Mouse (Mus musculus) forebrain, embryonic 11.5 days (tissue): ENCODE measurements around the gene Ip6k1. TPM values are rescaled to one million over a fixed set of nuclear protein-coding genes. Genes with fewer than 3 reads are reported as not detected.

Source experiments
- ATAC-seq: fragments of 200-750 bp; cut with Nextera tagmentation; replicated peaks from 2 replicates; pipeline ENCODE4 v1.8.0; 2017; ENCODE audit warnings: moderate TSS enrichment; ENCODE audit not compliant: low FRiP score
- DNase-seq: peaks from one replicate; pipeline ENCODE4 v3.0.0-alpha.2; 2017; ENCODE audit warnings: low spot score
- H3K27ac ChIP-seq: fragments of 300-500 bp; sonication (generic); 2 replicates; pipeline ENCODE4 v1.5.1; 2014; ENCODE audit warnings: low read depth, low read length
- H3K27me3 ChIP-seq: fragments of 300-500 bp; sonication (generic); 2 replicates; pipeline ENCODE4 v1.6.1; 2014; ENCODE audit warnings: mild to moderate bottlenecking, low read length, mixed read lengths; ENCODE audit not compliant: control insufficient read depth, insufficient read depth
- H3K36me3 ChIP-seq: fragments of 300-500 bp; sonication (generic); 2 replicates; pipeline ENCODE4 v1.6.1; 2014; ENCODE audit warnings: mild to moderate bottlenecking, low read length, moderate library complexity, mixed read lengths; ENCODE audit not compliant: control insufficient read depth, insufficient read depth
- H3K4me1 ChIP-seq: fragments of 300-500 bp; sonication (generic); replicated peaks from 2 replicates; pipeline ENCODE4 v1.6.1; 2014; ENCODE audit warnings: low read length, mixed read lengths; ENCODE audit not compliant: control insufficient read depth, insufficient read depth
- H3K4me2 ChIP-seq: fragments of 300-500 bp; sonication (generic); 2 replicates; pipeline ENCODE4 v1.6.1; 2014; ENCODE audit warnings: low read depth, mild to moderate bottlenecking, low read length, moderate library complexity, mixed read lengths; ENCODE audit not compliant: severe bottlenecking
- H3K4me3 ChIP-seq: fragments of 300-500 bp; sonication (generic); 2 replicates; pipeline ENCODE4 v1.5.1; 2014; ENCODE audit warnings: low read depth, low read length
- H3K9ac ChIP-seq: fragments of 300-500 bp; sonication (generic); 2 replicates; pipeline ENCODE4 v1.6.1; 2014; ENCODE audit warnings: low read length
- H3K9me3 ChIP-seq: fragments of 300-500 bp; sonication (generic); 2 replicates; pipeline ENCODE4 v1.6.1; 2016; ENCODE audit warnings: low read length, mixed read lengths; ENCODE audit not compliant: control insufficient read depth
- WGBS: fragments of 180-500 bp; shearing (Covaris S2); extraction: QIAGEN DNeasy Blood & Tissue Kit; methylation state at CpG from one replicate; pipeline ENCODE4 v1.1.7; 2014; 5-methylcytosine and 5-hydroxymethylcytosine counted together
- microRNA-seq: library from miRNA; unstranded; fragments of <30 nt; microRNA quantifications from one replicate; pipeline ENCODE4, GENCODE M21; 2016; ENCODE audit not compliant: insufficient number of aligned reads
- polyA plus RNA-seq: library from polyadenylated mRNA; unstranded; fragments of >200 nt; fragmentation: Nextera tagmentation; extraction: Ambion mirVana; gene quantifications from 2 replicates; pipeline ENCODE4 v1.2.1, GENCODE M21; 2014

The Ip6k1 gene
- polyA plus RNA-seq, 1 experiment from 2014 or later: 43.3 TPM

DNA sequence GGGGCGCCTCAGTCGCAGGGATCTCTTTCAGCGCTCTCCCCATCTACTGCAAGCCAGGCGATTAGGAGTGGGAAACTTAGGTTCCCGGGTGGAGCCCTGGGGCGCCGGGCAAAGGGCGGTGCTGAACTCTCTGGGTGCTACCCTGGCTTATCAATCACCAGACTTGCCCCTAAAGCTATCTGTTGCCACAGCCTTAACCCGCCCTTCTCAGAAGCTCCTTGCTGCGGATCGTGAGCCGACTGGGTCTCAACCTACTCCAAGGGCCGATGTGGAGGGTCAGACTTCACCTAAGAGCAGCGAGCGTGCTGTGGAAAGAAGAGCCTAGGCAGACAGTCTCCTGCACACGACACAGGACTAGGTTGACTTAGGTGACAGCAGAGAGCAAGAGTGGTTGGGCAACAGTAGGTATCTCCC, 92.7 kb downstream of the Ip6k1 start:
- ATAC-seq (peak; percentile 54), DNase-seq (peak; percentile 78)
- Histone ChIP-seq H3K27ac (peak overlapping the region; percentile 46; the same call in 1 of the 2 replicates), H3K9ac (peak overlapping the region; percentile 44), H3K4me1 (peaks cover 8% of the 10 kb centered on the region; the same call in 1 of the 2 replicates), H3K4me3 (peak overlapping the region; percentile 80), H3K27me3 (no peaks in the 10 kb centered on the region), H3K36me3 (no peaks in the 10 kb centered on the region), H3K4me2 (peak overlapping the region; percentile 90), H3K9me3 (no peaks in the 10 kb centered on the region)
- WGBS: under 1% methylated on average over 16 of the region's 16 CpGs

DNA sequence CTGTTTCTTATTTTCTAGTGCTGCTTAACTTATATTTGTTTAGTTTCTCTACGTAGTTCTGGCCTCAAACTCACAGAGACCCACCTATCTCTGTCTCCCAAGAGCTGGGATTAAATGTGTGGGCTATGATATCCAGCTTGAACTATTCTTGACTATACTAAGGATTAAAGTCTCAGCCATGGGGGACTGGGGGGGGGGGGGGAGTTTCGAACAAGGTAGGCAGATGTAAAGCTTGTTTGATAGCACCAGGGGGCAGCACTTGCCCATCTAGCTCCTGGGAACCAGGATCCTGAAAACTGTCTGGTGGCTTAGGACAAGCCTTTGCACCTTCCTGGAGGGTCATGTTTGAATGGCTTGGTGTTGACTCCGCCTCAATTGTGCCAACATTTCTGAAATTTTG, 93.2 kb downstream of the Ip6k1 start:
- 11% methylated on average over 3 of the region's 3 CpGs for WGBS
- Histone ChIP-seq H3K9me3 (no peaks in the 10 kb centered on the region), H3K9ac (no peak overlapping the region; the same call in 1 of the 2 replicates), H3K4me3 (peak overlapping the region; percentile 80; the same call in 1 of the 2 replicates), H3K4me2 (peak overlapping the region; percentile 90), H3K36me3 (no peaks in the 10 kb centered on the region), H3K27ac (peak overlapping the region; percentile 46; the same call in 1 of the 2 replicates), H3K4me1 (peaks cover 8% of the 10 kb centered on the region; the same call in 1 of the 2 replicates), H3K27me3 (no peaks in the 10 kb centered on the region)
- no peak for ATAC-seq
- peak; percentile 81 for DNase-seq

DNA sequence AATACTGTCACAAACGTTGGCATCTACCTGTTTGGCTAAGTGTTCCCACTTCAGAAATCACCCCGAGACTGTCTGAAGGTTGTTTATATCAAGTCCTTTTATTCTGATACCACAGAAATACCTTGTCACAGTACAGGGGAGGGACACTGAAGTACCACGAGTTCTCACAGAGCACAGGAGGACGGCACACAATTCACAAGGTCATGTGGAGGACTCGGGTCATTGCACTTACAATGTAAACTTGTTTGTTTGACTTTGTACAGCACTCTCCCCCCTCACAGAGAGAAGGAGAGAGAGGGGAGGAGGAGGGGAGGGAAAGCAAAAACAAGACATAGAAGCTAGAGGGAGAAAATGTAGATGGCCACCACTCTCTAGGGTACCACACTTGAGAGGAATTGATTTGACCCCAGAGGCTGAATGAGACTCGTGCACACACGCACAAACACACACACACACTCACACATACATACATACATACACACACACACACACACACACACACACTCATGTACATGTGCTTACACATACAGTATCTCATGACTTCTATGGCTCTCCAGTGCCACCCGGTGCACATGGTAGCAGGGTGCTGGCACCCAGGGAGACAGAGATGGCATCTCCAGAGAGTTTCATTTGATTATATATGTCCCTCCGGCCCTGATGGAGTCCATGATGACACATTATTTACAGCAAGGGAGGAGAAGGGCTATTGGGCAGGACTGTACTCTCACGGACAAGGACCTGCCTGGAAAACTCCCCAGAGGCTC, 93.8 kb downstream of the Ip6k1 start:
- 64% methylated on average over 10 of the region's 10 CpGs for WGBS
- H3K27ac ChIP-seq: no peak overlapping the region

More for the DNA sequence above, 93.8 kb downstream of the Ip6k1 start:
- ATAC-seq: no peak
- no peak overlapping the region for H3K4me3 ChIP-seq
- DNase-seq: no peak
- peaks cover 8% of the 10 kb centered on the region; the same call in 1 of the 2 replicates for H3K4me1 ChIP-seq
- no peaks in the 10 kb centered on the region for H3K9me3 ChIP-seq
- no peak overlapping the region for H3K9ac ChIP-seq
- H3K27me3 ChIP-seq: no peaks in the 10 kb centered on the region
- no peak overlapping the region for H3K4me2 ChIP-seq
- no peaks in the 10 kb centered on the region for H3K36me3 ChIP-seq

Small RNA genes within 50 kb of the gene (microRNA-seq; reads per million reads assigned to microRNA genes)
- not detected for gene Mir7088

Other genes with a start within 250 kb of the Ip6k1 start
- 198 and 206 TPM in 2 replicates for gene Rbm5, start 231.5 kb upstream of the Ip6k1 start, polyA plus RNA-seq
- 112 and 119 TPM in 2 replicates for gene Rbm6, start 129.3 kb upstream of the Ip6k1 start, polyA plus RNA-seq
- gene Mon1a, start 114.3 kb upstream of the Ip6k1 start, polyA plus RNA-seq: 14.7 and 14.9 TPM in 2 replicates
- 0.36 and 0.43 TPM in 2 replicates for gene Mst1r, start 95.6 kb upstream of the Ip6k1 start, polyA plus RNA-seq
- gene Actl11, start 74.0 kb upstream of the Ip6k1 start, polyA plus RNA-seq: not detected in 2 replicates
- 7.4 and 8.0 TPM in 2 replicates for gene Camkv, start 66.8 kb upstream of the Ip6k1 start, polyA plus RNA-seq
- 38.2 and 39.7 TPM in 2 replicates for gene Traip, start 52.4 kb upstream of the Ip6k1 start, polyA plus RNA-seq
- gene Uba7, start 27.0 kb upstream of the Ip6k1 start, polyA plus RNA-seq: 7.9 and 8.4 TPM in 2 replicates
- 1.0 and 1.7 TPM in 2 replicates for gene Gm20661, start 19.4 kb upstream of the Ip6k1 start, polyA plus RNA-seq
- gene Inka1, start 16.6 kb upstream of the Ip6k1 start, polyA plus RNA-seq: 22.8 and 26.5 TPM in 2 replicates
- gene Cdhr4, start 10.0 kb upstream of the Ip6k1 start, polyA plus RNA-seq: 1.9 and 3.4 TPM in 2 replicates
- 0.39 and 1.1 TPM in 2 replicates for gene Gm20662, start 6.2 kb upstream of the Ip6k1 start, polyA plus RNA-seq
- gene Gmppb, start 46.7 kb downstream of the Ip6k1 start, polyA plus RNA-seq: 19.9 and 20.7 TPM in 2 replicates
- gene Amigo3, start 50.7 kb downstream of the Ip6k1 start, polyA plus RNA-seq: 2.4 and 2.7 TPM in 2 replicates
- 0.28 and 0.56 TPM in 2 replicates for gene Mst1, start 77.9 kb downstream of the Ip6k1 start, polyA plus RNA-seq
- 34.7 and 37.0 TPM in 2 replicates for gene Rnf123, start 80.8 kb downstream of the Ip6k1 start, polyA plus RNA-seq
- 53.3 and 61.5 TPM in 2 replicates for gene Apeh, start 92.1 kb downstream of the Ip6k1 start, polyA plus RNA-seq
- 2.5 and 3.0 TPM in 2 replicates for gene Bsn, start 187.9 kb downstream of the Ip6k1 start, polyA plus RNA-seq